Mouse (Mus musculus): Measurements from ENCODE around the gene Madd.

Gene Madd

GRCm38 (mm10) chr2:91183711-91184405 lies at the start of gene Madd:
Gene Madd, minus strand, starts transcription at chr2:91183837.
- in situ Hi-C loops (cut with MboI; ENCODE audit: low sequenced_read_pairs): no loop called here

- in situ Hi-C loops (cut with MboI; ENCODE audit: low sequenced_read_pairs): no loop called here
These were observed 46.1 kb upstream of the Madd start for GRCm38 (mm10) chr2:91229735-91230134.

GRCm38 (mm10) chr2:91223614-91224013 lies 40.0 kb upstream of the Madd start:
- in situ Hi-C loops (cut with MboI; ENCODE audit: low sequenced_read_pairs): no loop called here

GRCm38 (mm10) chr2:91220501-91220900 lies 36.9 kb upstream of the Madd start:
- in situ Hi-C loops (cut with MboI; ENCODE audit: low sequenced_read_pairs): no loop called here

GRCm38 (mm10) chr2:91217032-91217431 lies 33.4 kb upstream of the Madd start:
- in situ Hi-C loops (cut with MboI; ENCODE audit: low sequenced_read_pairs): no loop called here

- in situ Hi-C loops (cut with MboI; ENCODE audit: low sequenced_read_pairs): no loop called here
These were observed 29.7 kb upstream of the Madd start for GRCm38 (mm10) chr2:91213311-91213710.

- in situ Hi-C loops (cut with MboI; ENCODE audit: low sequenced_read_pairs): no loop called here
These were observed 22.7 kb upstream of the Madd start for GRCm38 (mm10) chr2:91206254-91206775.

- in situ Hi-C loops (cut with MboI; ENCODE audit: low sequenced_read_pairs): no loop called here
These were observed 19.5 kb upstream of the Madd start for GRCm38 (mm10) chr2:91202972-91203656.

- in situ Hi-C loops (cut with MboI; ENCODE audit: low sequenced_read_pairs): no loop called here
These were observed 18.8 kb upstream of the Madd start, which contains the start of the genes Nr1h3 and Acp2 for GRCm38 (mm10) chr2:91202222-91202971. Gene Nr1h3, minus strand, starts transcription at chr2:91202834. Gene Acp2, plus strand, starts transcription at chr2:91202885.

- in situ Hi-C loops (cut with MboI; ENCODE audit: low sequenced_read_pairs): no loop called here
These were observed 15.3 kb upstream of the Madd start for GRCm38 (mm10) chr2:91198888-91199287.

- in situ Hi-C loops (cut with MboI; ENCODE audit: low sequenced_read_pairs): no loop called here
These were observed 13.0 kb upstream of the Madd start for GRCm38 (mm10) chr2:91196577-91197001.

- in situ Hi-C loops (cut with MboI; ENCODE audit: low sequenced_read_pairs): no loop called here
These were observed 11.1 kb upstream of the Madd start for GRCm38 (mm10) chr2:91194624-91195332.

- in situ Hi-C loops (cut with MboI; ENCODE audit: low sequenced_read_pairs): no loop called here
These were observed 6.9 kb upstream of the Madd start for GRCm38 (mm10) chr2:91190501-91190900.

GRCm38 (mm10) chr2:91187431-91187830 lies 3.8 kb upstream of the Madd start:
- in situ Hi-C loops (cut with MboI; ENCODE audit: low sequenced_read_pairs): no loop called here

GRCm38 (mm10) chr2:91186208-91186607 lies 2.6 kb upstream of the Madd start:
- in situ Hi-C loops (cut with MboI; ENCODE audit: low sequenced_read_pairs): no loop called here

GRCm38 (mm10) chr2:91183148-91183513 lies 506 bp downstream of the Madd start:
- in situ Hi-C loops (cut with MboI; ENCODE audit: low sequenced_read_pairs): no loop called here

GRCm38 (mm10) chr2:91182405-91183147 lies 1.1 kb downstream of the Madd start:
- in situ Hi-C loops (cut with MboI; ENCODE audit: low sequenced_read_pairs): no loop called here

- in situ Hi-C loops (cut with MboI; ENCODE audit: low sequenced_read_pairs): no loop called here
These were observed 1.6 kb downstream of the Madd start for GRCm38 (mm10) chr2:91182016-91182404.

GRCm38 (mm10) chr2:91180706-91181105 lies 2.9 kb downstream of the Madd start:
- in situ Hi-C loops (cut with MboI; ENCODE audit: low sequenced_read_pairs): no loop called here

GRCm38 (mm10) chr2:91179825-91180224 lies 3.8 kb downstream of the Madd start:
- in situ Hi-C loops (cut with MboI; ENCODE audit: low sequenced_read_pairs): no loop called here
